Mouse (Mus musculus): Measurements from ENCODE around the gene Rhog.

- no peak for TF ChIP-seq MAX (IDR thresholded peaks at IDR 0.05; ENCODE audit: low read depth)
- no peak for TF ChIP-seq POLR2A (IDR thresholded peaks at IDR 0.05; ENCODE audit: insufficient read length, low read depth)
- TF ChIP-seq TCF12 (IDR thresholded peaks at IDR 0.05; ENCODE audit: insufficient read depth, poor library complexity, severe bottlenecking): no peak
- TF ChIP-seq USF1 (IDR thresholded peaks at IDR 0.05; ENCODE audit: low read depth): no peak
- TF ChIP-seq POLR2AphosphoS2 (IDR thresholded peaks at IDR 0.05; ENCODE audit: insufficient read length, low read depth): no peak
- no peak for TF ChIP-seq MYOD1 (IDR thresholded peaks at IDR 0.05; ENCODE audit: control insufficient read depth in 1 of 3, insufficient read length in 2 of 3, low read depth in 2 of 3)
- no peak for TF ChIP-seq E2F4 (IDR thresholded peaks at IDR 0.05; ENCODE audit: insufficient read depth)
These were observed 17.1 kb downstream of the Rhog start for GRCm38 (mm10) chr7:102238686-102239286.

Data from myocyte (in vitro differentiated cells).